Mouse (Mus musculus) embryonic facial prominence, embryonic 10.5 days (tissue): ENCODE results near the gene Fgfr2. TPM values are rescaled to one million over a fixed set of nuclear protein-coding genes. Genes with fewer than 3 reads are reported as not detected.

ENCODE experiments used
- DNase-seq: peaks from one replicate; pipeline ENCODE4 v3.0.0-alpha.2; 2017; ENCODE audit warnings: low spot score
- H3K27ac ChIP-seq: fragments of 300-500 bp; sonication (generic); replicated peaks from 2 replicates; pipeline ENCODE4 v1.5.1; 2016; ENCODE audit warnings: mild to moderate bottlenecking
- H3K27me3 ChIP-seq: fragments of 300-500 bp; sonication (generic); replicated peaks from 2 replicates; pipeline ENCODE4 v1.6.1; 2016; ENCODE audit warnings: low read depth, mild to moderate bottlenecking; ENCODE audit not compliant: poor library complexity, severe bottlenecking
- H3K36me3 ChIP-seq: fragments of 300-500 bp; sonication (generic); replicated peaks from 2 replicates; pipeline ENCODE4 v1.6.1; 2016; ENCODE audit warnings: mild to moderate bottlenecking, moderate library complexity
- H3K4me1 ChIP-seq: fragments of 300-500 bp; sonication (generic); 2 replicates; pipeline ENCODE4 v1.6.1; 2016
- H3K4me3 ChIP-seq: fragments of 300-500 bp; sonication (generic); 2 replicates; pipeline ENCODE4 v1.5.1; 2016; ENCODE audit warnings: mild to moderate bottlenecking, moderate library complexity
- H3K9me3 ChIP-seq: fragments of 300-500 bp; sonication (generic); 2 replicates; pipeline ENCODE4 v1.6.1; 2016; ENCODE audit warnings: mild to moderate bottlenecking
- WGBS: fragments of 180-500 bp; shearing (Covaris S2); methylation state at CpG from one replicate; pipeline ENCODE4 v1.1.7; 2016; 5-methylcytosine and 5-hydroxymethylcytosine counted together
- polyA plus RNA-seq: library from polyadenylated mRNA; unstranded; fragments of >200 nt; fragmentation: Nextera tagmentation; extraction: Ambion mirVana; gene quantifications from 2 replicates; pipeline ENCODE4 v1.2.1, GENCODE M21; 2016

Fgfr2 gene
- polyA plus RNA-seq, 1 experiment from 2014 or later: 74.3 TPM

GRCm38 (mm10) chr7:130782501-130783050, 2340.6 kb downstream of the Fgfr2 start:
- no peaks in the 10 kb centered on the region for H3K9me3 ChIP-seq
- no peaks in the 10 kb centered on the region for H3K27me3 ChIP-seq
- H3K36me3 ChIP-seq: no peaks in the 10 kb centered on the region
- DNase-seq: no peak
- H3K4me3 ChIP-seq: no peak overlapping the region
- WGBS: 86% methylated on average over 5 of the region's 5 CpGs
- no peaks in the 10 kb centered on the region for H3K4me1 ChIP-seq
- H3K27ac ChIP-seq: no peak overlapping the region

GRCm38 (mm10) chr7:130780866-130781419, 2342.2 kb downstream of the Fgfr2 start:
- Histone ChIP-seq H3K4me1 (no peaks in the 10 kb centered on the region), H3K4me3 (no peak overlapping the region), H3K27me3 (no peaks in the 10 kb centered on the region), H3K36me3 (no peaks in the 10 kb centered on the region), H3K9me3 (no peaks in the 10 kb centered on the region), H3K27ac (no peak overlapping the region)
- 76% methylated on average over 5 of the region's 5 CpGs for WGBS
- no peak for DNase-seq

GRCm38 (mm10) chr7:130773914-130774630, 2349.1 kb downstream of the Fgfr2 start, which contains the start of gene Btbd16:
Btbd16 (plus strand) TSS chr7:130774069.
- Histone ChIP-seq H3K9me3 (no peaks in the 10 kb centered on the region), H3K4me3 (no peak within 1 kb of the TSS), H3K27ac (no peak within 1 kb of the TSS), H3K27me3 (no peaks in the 10 kb centered on the region), H3K4me1 (peaks cover 4% of the 10 kb centered on the region; the same call in 1 of the 2 replicates), H3K36me3 (no peaks in the 10 kb centered on the region)
- DNase-seq: no peak
- 64% methylated on average over 9 of the region's 9 CpGs for WGBS

- no peak overlapping the region for H3K4me3 ChIP-seq
- no peaks in the 10 kb centered on the region for H3K9me3 ChIP-seq
- peak; percentile 60 for DNase-seq
- no peaks in the 10 kb centered on the region for H3K36me3 ChIP-seq
- no peak overlapping the region for H3K27ac ChIP-seq
- WGBS: 66% methylated on average over 11 of the region's 11 CpGs
- no peaks in the 10 kb centered on the region for H3K27me3 ChIP-seq
- H3K4me1 ChIP-seq: peaks cover 4% of the 10 kb centered on the region; the same call in 1 of the 2 replicates
Observed at GRCm38 (mm10) chr7:130773171-130773830, 2349.8 kb downstream of the Fgfr2 start.

GRCm38 (mm10) chr7:130770707-130771106, 2352.4 kb downstream of the Fgfr2 start:
- Histone ChIP-seq H3K27ac (no peak overlapping the region), H3K4me1 (peaks cover 4% of the 10 kb centered on the region; the same call in 1 of the 2 replicates), H3K9me3 (no peaks in the 10 kb centered on the region), H3K36me3 (peaks cover 12% of the 10 kb centered on the region), H3K27me3 (no peaks in the 10 kb centered on the region), H3K4me3 (no peak overlapping the region)
- WGBS: 38% methylated on average over 3 of the region's 3 CpGs
- peak; percentile 83 for DNase-seq

GRCm38 (mm10) chr7:130768151-130768550, 2355.0 kb downstream of the Fgfr2 start:
- WGBS: 92% methylated on average over 4 of the region's 4 CpGs
- Histone ChIP-seq H3K4me1 (no peaks in the 10 kb centered on the region), H3K4me3 (no peak overlapping the region)

GRCm38 (mm10) chr7:130766411-130767170, 2356.6 kb downstream of the Fgfr2 start:
- peaks cover 6% of the 10 kb centered on the region for H3K4me1 ChIP-seq
- peaks cover 32% of the 10 kb centered on the region for H3K36me3 ChIP-seq
- DNase-seq: no peak
- H3K4me3 ChIP-seq: no peak overlapping the region
- H3K27ac ChIP-seq: peak overlapping the region; percentile 51; the same call in 1 of the 2 replicates
- H3K27me3 ChIP-seq: no peaks in the 10 kb centered on the region
- H3K9me3 ChIP-seq: no peaks in the 10 kb centered on the region
- 77% methylated on average over 30 of the region's 30 CpGs for WGBS

More at GRCm38 (mm10) chr7:130768151-130768550, 2355.0 kb downstream of the Fgfr2 start:
- no peak overlapping the region for H3K27ac ChIP-seq
- DNase-seq: no peak
- no peaks in the 10 kb centered on the region for H3K27me3 ChIP-seq
- peaks cover 32% of the 10 kb centered on the region for H3K36me3 ChIP-seq
- H3K9me3 ChIP-seq: no peaks in the 10 kb centered on the region

GRCm38 (mm10) chr7:130764160-130764559, 2359.0 kb downstream of the Fgfr2 start:
- no peak for DNase-seq
- Histone ChIP-seq H3K4me1 (peaks cover 6% of the 10 kb centered on the region), H3K9me3 (no peaks in the 10 kb centered on the region), H3K4me3 (no peak overlapping the region), H3K27me3 (no peaks in the 10 kb centered on the region), H3K27ac (no peak overlapping the region), H3K36me3 (peaks cover 54% of the 10 kb centered on the region)
- WGBS: 94% methylated on average over 17 of the region's 17 CpGs

GRCm38 (mm10) chr7:130762071-130762897, 2360.9 kb downstream of the Fgfr2 start:
- H3K36me3 ChIP-seq: peaks cover 73% of the 10 kb centered on the region
- no peaks in the 10 kb centered on the region for H3K27me3 ChIP-seq
- 42% methylated on average over 17 of the region's 17 CpGs for WGBS
- peak; percentile 75 for DNase-seq
- no peak overlapping the region for H3K4me3 ChIP-seq
- peaks cover 6% of the 10 kb centered on the region for H3K4me1 ChIP-seq
- H3K27ac ChIP-seq: peak overlapping the region; percentile 54; the same call in 1 of the 2 replicates
- H3K9me3 ChIP-seq: no peaks in the 10 kb centered on the region

- H3K36me3 ChIP-seq: peaks cover 88% of the 10 kb centered on the region
- DNase-seq: no peak
- WGBS: 86% methylated on average over 11 of the region's 11 CpGs
Observed at GRCm38 (mm10) chr7:130757326-130757865, 2365.8 kb downstream of the Fgfr2 start.

GRCm38 (mm10) chr7:130756343-130756835, 2366.8 kb downstream of the Fgfr2 start:
- no peak overlapping the region for H3K27ac ChIP-seq
- H3K9me3 ChIP-seq: no peaks in the 10 kb centered on the region
- H3K4me1 ChIP-seq: peaks cover 4% of the 10 kb centered on the region
- no peaks in the 10 kb centered on the region for H3K27me3 ChIP-seq
- DNase-seq: no peak
- peaks cover 98% of the 10 kb centered on the region for H3K36me3 ChIP-seq
- H3K4me3 ChIP-seq: no peak overlapping the region
- 83% methylated on average over 7 of the region's 7 CpGs for whole genome bisulfite sequencing

More at GRCm38 (mm10) chr7:130757326-130757865, 2365.8 kb downstream of the Fgfr2 start:
- peaks cover 4% of the 10 kb centered on the region for H3K4me1 ChIP-seq
- no peak overlapping the region for H3K4me3 ChIP-seq
- no peaks in the 10 kb centered on the region for H3K9me3 ChIP-seq
- H3K27me3 ChIP-seq: no peaks in the 10 kb centered on the region
- no peak overlapping the region for H3K27ac ChIP-seq
